Mouse (Mus musculus) heart, adult 10 weeks (tissue): ENCODE data around the gene Ncapd3. TPM values are rescaled to one million over a fixed set of nuclear protein-coding genes. Genes with fewer than 3 reads are reported as not detected.

ENCODE experiments used
- polyA plus RNA-seq: library from polyadenylated mRNA; stranded (reverse); fragments of 350-450 nt; fragmentation: Illumina TruSeq; extraction: RNeasy Lipid Tissue Mini Kit (QIAGEN cat#74804); gene quantifications from one replicate; pipeline ENCODE4 v1.2.3, GENCODE M21; 2014; ENCODE audit warnings: low read depth, low replicate concordance

The Ncapd3 gene
- 18.0 TPM for polyA plus RNA-seq

GRCm38 (mm10) chr9:27029828-27030762 lies at the start of gene Ncapd3, which contains the start of gene Vps26b:
TSS of gene Ncapd3 (plus strand) at chr9:27030175.
TSS of gene Vps26b (minus strand) at chr9:27030065.

GRCm38 (mm10) chr9:26999461-27000395 lies 30.2 kb upstream of the Ncapd3 start, which contains the start of the genes Acad8 and Thyn1:
TSS of gene Acad8 (minus strand) at chr9:26999566.
TSS of gene Thyn1 (plus strand) at chr9:26999710.

Other genes with a start within 250 kb of the Ncapd3 start
- gene Glb1l2, start 223.7 kb upstream of the Ncapd3 start, polyA plus RNA-seq, result 0.89 TPM
- not detected for gene Glb1l3, start 169.3 kb upstream of the Ncapd3 start, polyA plus RNA-seq
- gene Gm1110, start 107.1 kb upstream of the Ncapd3 start, polyA plus RNA-seq, result not detected
- 43.9 TPM for gene Acad8, start 30.6 kb upstream of the Ncapd3 start, polyA plus RNA-seq
- 31.7 TPM for gene Thyn1, start 30.5 kb upstream of the Ncapd3 start, polyA plus RNA-seq
- 26.0 TPM for gene Vps26b, start 110 bp upstream of the Ncapd3 start, polyA plus RNA-seq
- 19.1 TPM for gene Jam3, start 125.2 kb downstream of the Ncapd3 start, polyA plus RNA-seq